Mouse (Mus musculus) liver, embryonic 12.5 days (tissue): Measurements from ENCODE around the gene Castor2. TPM values are rescaled to one million over a fixed set of nuclear protein-coding genes. Genes with fewer than 3 reads are reported as not detected.

Experiments used
- ATAC-seq: fragments of 200-750 bp; cut with Nextera tagmentation; 2 replicates; pipeline ENCODE4 v1.8.0; 2017; ENCODE audit warnings: moderate number of reproducible peaks, mild to moderate bottlenecking, moderate library complexity
- H3K27ac ChIP-seq: fragments of 300-500 bp; sonication (generic); 2 replicates; pipeline ENCODE4 v1.5.1; 2016; ENCODE audit warnings: mild to moderate bottlenecking
- H3K27me3 ChIP-seq: fragments of 300-500 bp; sonication (generic); replicated peaks from 2 replicates; pipeline ENCODE4 v1.6.1; 2016; ENCODE audit warnings: mild to moderate bottlenecking, moderate library complexity
- H3K36me3 ChIP-seq: fragments of 300-500 bp; sonication (generic); 2 replicates; pipeline ENCODE4 v1.6.1; 2016; ENCODE audit warnings: mild to moderate bottlenecking, moderate library complexity
- H3K4me1 ChIP-seq: fragments of 300-500 bp; sonication (generic); 2 replicates; pipeline ENCODE4 v1.6.1; 2016
- H3K4me2 ChIP-seq: fragments of 300-500 bp; sonication (generic); 2 replicates; pipeline ENCODE4 v1.6.1; 2016; ENCODE audit warnings: mild to moderate bottlenecking, moderate library complexity
- H3K4me3 ChIP-seq: fragments of 300-500 bp; sonication (generic); 2 replicates; pipeline ENCODE4 v1.5.1; 2016; ENCODE audit warnings: mild to moderate bottlenecking, moderate library complexity
- H3K9ac ChIP-seq: fragments of 300-500 bp; sonication (generic); 2 replicates; pipeline ENCODE4 v1.6.1; 2016; ENCODE audit warnings: mild to moderate bottlenecking, moderate library complexity
- H3K9me3 ChIP-seq: fragments of 300-500 bp; sonication (generic); replicated peaks from 2 replicates; pipeline ENCODE4 v1.6.1; 2016; ENCODE audit warnings: mild to moderate bottlenecking, moderate library complexity
- WGBS: fragments of 180-500 bp; shearing (Covaris S2); methylation state at CpG from one replicate; pipeline ENCODE4 v1.1.7; 2016; ENCODE audit not compliant: insufficient replicate concordance; 5-methylcytosine and 5-hydroxymethylcytosine counted together
- polyA plus RNA-seq: library from polyadenylated mRNA; unstranded; fragments of >200 nt; fragmentation: Nextera tagmentation; extraction: Ambion mirVana; gene quantifications from 2 replicates; pipeline ENCODE4 v1.2.1, GENCODE M21; 2016

The Castor2 gene
- polyA plus RNA-seq, 1 experiment from 2014 or later, result 1.2 TPM

DNA sequence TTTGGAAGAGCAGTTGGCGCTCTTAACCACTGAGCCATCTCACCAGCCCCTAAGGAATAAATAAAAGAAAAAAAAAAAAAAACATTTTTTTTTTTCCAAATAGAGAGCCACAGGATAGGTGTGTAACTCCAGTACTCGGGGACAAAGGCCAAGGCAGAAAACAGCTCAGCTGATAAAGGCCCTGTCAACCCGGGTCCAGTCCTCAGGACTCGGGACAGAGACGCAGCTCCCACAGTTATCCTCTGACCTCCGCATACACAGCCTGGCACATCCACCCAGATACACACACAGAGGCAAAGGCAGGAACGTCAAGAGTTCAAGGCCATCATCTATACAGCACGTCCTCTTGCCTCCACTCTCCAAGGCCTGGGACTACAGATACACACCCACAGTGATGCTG lies 70.7 kb downstream of the Castor2 start:
- Histone ChIP-seq H3K36me3 (peaks cover 73% of the 10 kb centered on the region), H3K9me3 (no peaks in the 10 kb centered on the region), H3K4me2 (no peak overlapping the region), H3K4me3 (no peak overlapping the region), H3K9ac (no peak overlapping the region), H3K27me3 (no peaks in the 10 kb centered on the region), H3K4me1 (peaks cover 26% of the 10 kb centered on the region), H3K27ac (no peak overlapping the region)
- 80% methylated on average over 8 of the region's 8 CpGs for WGBS
- ATAC-seq, result no peak

DNA sequence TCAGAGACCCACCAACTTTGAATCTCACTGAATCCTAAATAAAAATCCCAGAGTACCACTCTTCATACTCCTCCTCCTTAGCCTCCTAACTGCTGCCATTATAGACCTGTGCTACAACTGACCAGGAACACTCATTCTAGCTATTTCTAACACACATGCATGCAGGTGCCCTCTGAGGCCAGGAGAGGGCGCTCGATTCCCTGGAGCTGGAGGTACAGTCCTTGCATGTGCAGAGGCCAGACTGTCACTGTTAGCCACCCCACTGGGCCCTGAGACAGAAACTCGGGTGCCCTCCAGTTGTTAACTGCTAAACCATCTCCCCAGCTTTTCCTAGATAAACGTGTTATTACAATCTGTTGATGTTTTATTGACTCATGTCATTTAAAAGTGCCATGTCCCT lies 73.7 kb downstream of the Castor2 start:
- Histone ChIP-seq H3K27me3 (no peaks in the 10 kb centered on the region), H3K27ac (no peak overlapping the region), H3K9ac (no peak overlapping the region), H3K4me3 (no peak overlapping the region), H3K4me1 (peaks cover 46% of the 10 kb centered on the region), H3K36me3 (peaks cover 47% of the 10 kb centered on the region), H3K4me2 (no peak overlapping the region), H3K9me3 (no peaks in the 10 kb centered on the region)
- WGBS, result 30% methylated on average over 4 of the region's 4 CpGs
- no peak for ATAC-seq

- Histone ChIP-seq H3K4me3 (peak overlapping the region; percentile 93), H3K27me3 (no peaks in the 10 kb centered on the region), H3K4me1 (peaks cover 60% of the 10 kb centered on the region), H3K9ac (peak overlapping the region; percentile 82), H3K36me3 (peaks cover 26% of the 10 kb centered on the region), H3K27ac (peak overlapping the region; percentile 82), H3K4me2 (peak overlapping the region; percentile 88), H3K9me3 (no peaks in the 10 kb centered on the region)
- WGBS, result 5% methylated on average over 10 of the region's 10 CpGs
- 0 out of 2 replicates have a peak, but pooled peaks have one; percentile 9 for ATAC-seq
These were observed 76.2 kb downstream of the Castor2 start for GRCm38 (mm10) chr5:134175696-134176095.

DNA sequence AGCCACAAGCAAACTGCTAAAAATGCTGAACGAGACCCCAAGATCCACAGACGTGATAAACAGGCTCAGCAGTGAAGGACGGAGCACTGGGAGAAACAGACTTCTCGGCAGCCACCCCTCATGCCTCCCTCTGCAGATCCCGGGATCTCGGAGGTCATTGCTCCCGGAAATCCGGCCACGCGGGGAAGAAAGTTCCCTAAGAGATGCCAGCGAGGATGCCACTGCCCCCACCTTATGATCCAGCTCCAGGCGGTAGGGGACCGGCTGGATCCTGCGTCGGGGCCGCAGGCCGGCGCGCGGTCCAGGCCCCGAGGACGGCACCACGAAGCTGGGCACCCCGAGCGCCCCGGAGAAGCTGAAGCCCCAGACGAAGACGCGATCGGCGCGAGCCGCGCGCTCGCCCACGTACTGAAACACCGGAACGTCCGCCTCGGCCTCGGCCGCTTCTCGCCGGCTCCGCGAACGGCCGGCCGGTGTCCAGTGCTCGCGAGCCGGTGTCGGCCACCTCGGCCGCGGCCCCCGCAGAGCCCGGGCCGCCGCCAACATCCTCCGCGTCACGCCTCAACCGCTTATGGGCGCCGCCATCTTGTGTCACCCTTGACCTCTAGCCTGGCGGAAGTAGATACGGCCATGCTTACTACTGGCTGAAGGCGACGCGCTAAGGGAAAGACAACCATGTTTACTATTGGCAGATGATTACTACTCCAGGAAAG lies 76.8 kb downstream of the Castor2 start, which contains the start of gene Rcc1l:
Rcc1l (minus strand) TSS at position 606 of the 713 bp plus-strand sequence.
- Histone ChIP-seq H3K4me2 (peak within 1 kb of the TSS; percentile 88), H3K27me3 (no peaks in the 10 kb centered on the region), H3K36me3 (peaks cover 19% of the 10 kb centered on the region), H3K4me3 (peak within 1 kb of the TSS; percentile 93), H3K9ac (peak within 1 kb of the TSS; percentile 82), H3K27ac (peak within 1 kb of the TSS; percentile 82), H3K9me3 (no peaks in the 10 kb centered on the region), H3K4me1 (peaks cover 60% of the 10 kb centered on the region)
- under 1% methylated on average over 64 of the region's 72 CpGs for WGBS
- peak; percentile 83 for ATAC-seq

GRCm38 (mm10) chr5:134178536-134178935 lies 79.0 kb downstream of the Castor2 start:
- no peak overlapping the region for H3K4me3 ChIP-seq
- H3K9ac ChIP-seq, result no peak overlapping the region
- H3K9me3 ChIP-seq, result no peaks in the 10 kb centered on the region
- WGBS, result 57% methylated on average over 7 of the region's 7 CpGs
- H3K4me1 ChIP-seq, result peaks cover 70% of the 10 kb centered on the region
- H3K36me3 ChIP-seq, result peaks cover 4% of the 10 kb centered on the region
- no peaks in the 10 kb centered on the region for H3K27me3 ChIP-seq
- H3K27ac ChIP-seq, result no peak overlapping the region
- ATAC-seq, result no peak
- no peak overlapping the region for H3K4me2 ChIP-seq

GRCm38 (mm10) chr5:134179871-134180270 lies 80.4 kb downstream of the Castor2 start:
- H3K4me2 ChIP-seq, result no peak overlapping the region
- H3K9me3 ChIP-seq, result no peaks in the 10 kb centered on the region
- 17% methylated on average over 7 of the region's 7 CpGs for WGBS
- no peak overlapping the region for H3K4me3 ChIP-seq
- no peak overlapping the region for H3K27ac ChIP-seq
- ATAC-seq, result no peak
- H3K36me3 ChIP-seq, result no peaks in the 10 kb centered on the region
- peaks cover 65% of the 10 kb centered on the region for H3K4me1 ChIP-seq
- H3K9ac ChIP-seq, result no peak overlapping the region
- no peaks in the 10 kb centered on the region for H3K27me3 ChIP-seq

DNA sequence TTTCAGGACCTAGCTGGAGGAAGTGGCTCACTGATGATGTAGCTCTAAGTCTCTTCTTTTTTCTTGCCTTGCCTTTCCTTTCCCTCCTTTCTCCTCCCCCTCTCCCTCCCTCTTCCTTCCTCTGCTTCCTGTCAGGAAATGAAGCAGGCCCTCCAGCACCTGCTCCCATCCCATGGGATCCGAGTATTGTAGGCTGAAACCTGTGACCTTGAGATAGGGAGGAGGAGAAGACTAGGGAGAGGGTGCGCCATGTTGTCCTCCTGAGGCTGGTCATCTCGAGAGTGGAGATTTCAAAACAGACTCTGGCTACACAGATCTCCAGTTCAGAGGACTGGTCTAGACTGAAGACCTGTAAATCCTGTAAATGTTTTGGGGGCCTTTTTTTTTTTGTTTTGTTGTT lies 82.7 kb downstream of the Castor2 start:
- peaks cover 50% of the 10 kb centered on the region for H3K4me1 ChIP-seq
- no peaks in the 10 kb centered on the region for H3K9me3 ChIP-seq
- H3K27ac ChIP-seq, result peak overlapping the region; percentile 49; the same call in 1 of the 2 replicates
- 0 out of 2 replicates have a peak overlapping the region, but pooled peaks have one; percentile 18 for H3K4me2 ChIP-seq
- no peak for ATAC-seq
- no peaks in the 10 kb centered on the region for H3K27me3 ChIP-seq
- WGBS, result 58% methylated on average over 3 of the region's 3 CpGs
- no peak overlapping the region for H3K4me3 ChIP-seq
- H3K9ac ChIP-seq, result no peak overlapping the region
- H3K36me3 ChIP-seq, result no peaks in the 10 kb centered on the region

DNA sequence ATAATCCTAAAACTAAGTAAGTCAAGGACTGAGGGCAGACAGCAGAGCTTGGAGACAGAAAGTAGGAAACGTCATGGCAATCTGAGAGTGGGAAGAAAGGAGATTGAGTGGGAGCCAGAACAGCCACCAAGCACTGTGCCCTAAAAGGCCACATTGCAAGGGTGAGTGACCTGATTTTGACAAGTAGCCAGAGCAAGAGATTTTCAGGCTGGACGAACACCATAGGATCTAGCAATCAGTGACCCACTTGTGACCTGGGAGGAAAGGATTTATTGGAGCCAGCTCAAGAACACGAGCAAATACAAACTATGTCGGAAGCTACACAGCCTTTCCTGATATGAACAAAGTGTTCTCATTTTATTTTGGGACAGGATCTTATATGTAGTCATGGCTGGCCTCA lies 83.2 kb downstream of the Castor2 start:
- Histone ChIP-seq H3K9ac (peak overlapping the region; percentile 91), H3K27ac (peak overlapping the region; percentile 90), H3K4me3 (peak overlapping the region; percentile 87)

DNA sequence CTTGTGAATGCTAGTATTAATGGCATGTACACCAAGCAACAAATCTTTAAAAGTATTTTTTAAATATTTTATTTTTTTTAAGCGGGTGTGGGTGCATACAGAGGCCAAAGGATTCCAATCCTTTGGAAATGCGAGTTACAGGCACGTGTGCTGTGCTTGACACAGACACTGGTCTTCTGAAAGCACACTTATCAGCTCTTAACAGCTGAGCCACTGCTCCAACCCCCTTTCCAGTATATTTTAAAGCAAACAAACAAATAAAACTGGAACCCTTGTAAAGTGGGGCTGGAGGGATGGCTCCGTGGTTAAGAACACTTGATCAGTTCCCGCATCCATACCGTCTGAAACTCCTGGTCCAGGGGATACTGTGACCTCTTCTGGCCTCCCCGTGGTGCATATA lies 83.7 kb downstream of the Castor2 start:
- peaks cover 49% of the 10 kb centered on the region for H3K4me1 ChIP-seq
- H3K36me3 ChIP-seq, result no peaks in the 10 kb centered on the region
- peak overlapping the region; percentile 88 for H3K4me2 ChIP-seq
- peak overlapping the region; percentile 91 for H3K9ac ChIP-seq
- no peak for ATAC-seq
- H3K27ac ChIP-seq, result peak overlapping the region; percentile 90
- no peaks in the 10 kb centered on the region for H3K27me3 ChIP-seq
- H3K9me3 ChIP-seq, result no peaks in the 10 kb centered on the region
- peak overlapping the region; percentile 87 for H3K4me3 ChIP-seq
- 22% methylated on average over 7 of the region's 7 CpGs for WGBS

More for the DNA sequence above, 83.2 kb downstream of the Castor2 start:
- Histone ChIP-seq H3K36me3 (no peaks in the 10 kb centered on the region), H3K9me3 (no peaks in the 10 kb centered on the region), H3K4me2 (peak overlapping the region; percentile 88), H3K4me1 (peaks cover 47% of the 10 kb centered on the region), H3K27me3 (no peaks in the 10 kb centered on the region)
- 65% methylated on average over 4 of the region's 4 CpGs for WGBS
- ATAC-seq, result no peak

DNA sequence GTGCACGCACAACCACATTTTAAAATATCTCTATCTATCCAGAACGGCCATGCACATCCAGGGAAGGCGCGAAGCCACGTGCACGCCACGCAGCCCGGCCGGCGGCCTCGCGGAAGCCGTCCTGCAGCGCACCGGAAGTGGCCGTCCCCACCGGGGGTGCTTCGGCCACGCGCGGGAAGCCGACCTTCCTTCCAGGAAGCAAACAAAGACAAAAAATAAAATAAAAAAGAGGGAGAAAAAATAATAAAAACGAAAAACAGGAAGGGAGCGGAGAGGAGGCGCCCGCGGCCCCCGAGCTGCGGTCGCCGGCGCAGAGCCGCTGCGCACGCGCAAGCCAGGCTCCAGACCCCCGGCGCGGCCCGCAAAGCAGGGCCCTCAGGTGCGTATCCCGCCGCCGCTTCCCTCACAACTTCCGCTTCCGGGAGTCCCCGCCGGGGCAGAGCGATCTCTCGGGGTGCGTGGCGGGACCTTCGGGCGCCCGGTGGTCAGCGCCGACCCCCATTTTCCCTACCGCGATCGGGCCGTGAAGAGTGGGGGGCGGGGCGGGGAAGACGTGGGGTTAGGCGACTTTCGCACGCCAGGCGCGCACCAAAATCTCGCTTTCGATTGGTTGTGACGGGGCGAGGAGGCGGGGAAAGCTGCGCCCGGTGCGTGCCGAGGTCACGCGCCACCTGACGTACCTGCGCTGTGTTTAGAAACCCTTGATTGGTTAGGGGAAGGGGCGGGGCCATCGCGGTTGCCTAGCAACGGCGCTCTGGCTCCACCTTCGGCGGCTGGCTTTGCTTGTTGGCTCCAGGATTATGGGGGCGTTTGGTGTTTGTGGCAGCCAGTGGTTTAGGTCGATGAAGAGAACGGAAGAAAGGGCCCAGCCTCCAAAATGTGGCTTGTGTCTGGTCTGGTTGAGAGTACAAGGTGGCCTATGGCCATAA lies 84.6 kb downstream of the Castor2 start, which contains the start of gene Gtf2ird2:
Gtf2ird2 (plus strand) TSS at position 140 of the 929 bp plus-strand sequence.
- H3K9ac ChIP-seq, result peak within 1 kb of the TSS; percentile 91
- no peaks in the 10 kb centered on the region for H3K27me3 ChIP-seq
- ATAC-seq, result peak; percentile 94
- peak within 1 kb of the TSS; percentile 87 for H3K4me3 ChIP-seq
- H3K36me3 ChIP-seq, result no peaks in the 10 kb centered on the region
- under 1% methylated on average over 92 of the region's 92 CpGs for WGBS
- peak within 1 kb of the TSS; percentile 90 for H3K27ac ChIP-seq
- peaks cover 42% of the 10 kb centered on the region for H3K4me1 ChIP-seq
- no peaks in the 10 kb centered on the region for H3K9me3 ChIP-seq
- peak within 1 kb of the TSS; percentile 88 for H3K4me2 ChIP-seq

- Histone ChIP-seq H3K27me3 (no peaks in the 10 kb centered on the region), H3K4me1 (peaks cover 32% of the 10 kb centered on the region), H3K9ac (no peak overlapping the region), H3K4me2 (no peak overlapping the region), H3K4me3 (no peak overlapping the region), H3K27ac (no peak overlapping the region), H3K9me3 (no peaks in the 10 kb centered on the region), H3K36me3 (no peaks in the 10 kb centered on the region)
- no peak for ATAC-seq
- 83% methylated on average over 3 of the region's 3 CpGs for WGBS
These were observed 86.5 kb downstream of the Castor2 start for GRCm38 (mm10) chr5:134186059-134186458.
